Mouse (Mus musculus) kidney, embryonic 14.5 days (tissue): Measurements from ENCODE around the gene Ak4. TPM values are rescaled to one million over a fixed set of nuclear protein-coding genes. Genes with fewer than 3 reads are reported as not detected.

Experiments
- ATAC-seq: fragments of 200-750 bp; cut with Nextera tagmentation; 2 replicates; pipeline ENCODE4 v1.8.0; 2017; ENCODE audit warnings: moderate number of reproducible peaks, mild to moderate bottlenecking, moderate TSS enrichment, moderate library complexity; ENCODE audit not compliant: low FRiP score, low TSS enrichment
- H3K27ac ChIP-seq: fragments of 300-500 bp; sonication (generic); 2 replicates; pipeline ENCODE4 v1.5.1; 2014; ENCODE audit warnings: low read depth, mild to moderate bottlenecking, low read length, moderate library complexity, mixed read lengths
- H3K27me3 ChIP-seq: fragments of 300-500 bp; sonication (generic); 2 replicates; pipeline ENCODE4 v1.6.1; 2014; ENCODE audit warnings: mild to moderate bottlenecking, low read length; ENCODE audit not compliant: control insufficient read depth, insufficient read depth
- H3K36me3 ChIP-seq: fragments of 300-500 bp; sonication (generic); 2 replicates; pipeline ENCODE4 v1.6.1; 2014; ENCODE audit warnings: low read length, mixed read lengths; ENCODE audit not compliant: control insufficient read depth, insufficient read depth
- H3K4me1 ChIP-seq: fragments of 300-500 bp; sonication (generic); 2 replicates; pipeline ENCODE4 v1.6.1; 2014; ENCODE audit warnings: low read length, mixed read lengths; ENCODE audit not compliant: control insufficient read depth, insufficient read depth
- H3K4me2 ChIP-seq: fragments of 300-500 bp; sonication (generic); replicated peaks from 2 replicates; pipeline ENCODE4 v1.6.1; 2014; ENCODE audit warnings: low read depth, mild to moderate bottlenecking, low read length
- H3K4me3 ChIP-seq: fragments of 300-500 bp; sonication (generic); 2 replicates; pipeline ENCODE4 v1.5.1; 2014; ENCODE audit warnings: mild to moderate bottlenecking, low read length
- H3K9ac ChIP-seq: fragments of 300-500 bp; sonication (generic); 2 replicates; pipeline ENCODE4 v1.6.1; 2014; ENCODE audit warnings: low read depth, mild to moderate bottlenecking, low read length, moderate library complexity
- H3K9me3 ChIP-seq: fragments of 300-500 bp; sonication (generic); 2 replicates; pipeline ENCODE4 v1.6.1; 2016; ENCODE audit warnings: low read length; ENCODE audit not compliant: control insufficient read depth
- WGBS: fragments of 180-500 bp; shearing (Covaris S2); extraction: QIAGEN DNeasy Blood & Tissue Kit; methylation state at CpG from one replicate; pipeline ENCODE4 v1.1.7; 2014; 5-methylcytosine and 5-hydroxymethylcytosine counted together
- polyA plus RNA-seq: library from polyadenylated mRNA; unstranded; fragments of >200 nt; fragmentation: Nextera tagmentation; extraction: Ambion mirVana; gene quantifications from 2 replicates; pipeline ENCODE4 v1.2.1, GENCODE M21; 2014

Gene Ak4
- polyA plus RNA-seq, 1 experiment from 2014 or later, result 5.1 TPM

GRCm38 (mm10) chr4:101508431-101508830, 89.4 kb downstream of the Ak4 start:
- peaks cover 8% of the 10 kb centered on the region for H3K27me3 ChIP-seq
- H3K4me2 ChIP-seq, result peak overlapping the region; percentile 78
- ATAC-seq, result no peak
- H3K27ac ChIP-seq, result no peak overlapping the region
- no peaks in the 10 kb centered on the region for H3K9me3 ChIP-seq
- no peaks in the 10 kb centered on the region for H3K36me3 ChIP-seq
- peak overlapping the region; percentile 44; the same call in 1 of the 2 replicates for H3K9ac ChIP-seq
- no peaks in the 10 kb centered on the region for H3K4me1 ChIP-seq
- H3K4me3 ChIP-seq, result peak overlapping the region; percentile 39
- 2% methylated on average over 10 of the region's 10 CpGs for WGBS

- Histone ChIP-seq H3K9me3 (no peaks in the 10 kb centered on the region), H3K4me2 (peak overlapping the region; percentile 78), H3K4me1 (no peaks in the 10 kb centered on the region), H3K4me3 (peak overlapping the region; percentile 39), H3K9ac (peak overlapping the region; percentile 44; the same call in 1 of the 2 replicates), H3K36me3 (no peaks in the 10 kb centered on the region), H3K27ac (no peak overlapping the region), H3K27me3 (peaks cover 8% of the 10 kb centered on the region)
- peak; percentile 59; the same call in 1 of the 2 replicates for ATAC-seq
- 3% methylated on average over 30 of the region's 30 CpGs for WGBS
Observed at GRCm38 (mm10) chr4:101508851-101509577, 89.9 kb downstream of the Ak4 start.

- Histone ChIP-seq H3K36me3 (no peaks in the 10 kb centered on the region), H3K4me3 (no peak overlapping the region), H3K9ac (no peak overlapping the region), H3K4me1 (no peaks in the 10 kb centered on the region), H3K27ac (no peak overlapping the region), H3K9me3 (no peaks in the 10 kb centered on the region), H3K27me3 (peaks cover 8% of the 10 kb centered on the region), H3K4me2 (no peak overlapping the region)
- 84% methylated on average over 8 of the region's 8 CpGs for WGBS
- no peak for ATAC-seq
Observed at GRCm38 (mm10) chr4:101510111-101510903, 91.2 kb downstream of the Ak4 start.

GRCm38 (mm10) chr4:101510904-101511210, 91.8 kb downstream of the Ak4 start:
- Histone ChIP-seq H3K4me3 (no peak overlapping the region), H3K27me3 (peaks cover 8% of the 10 kb centered on the region), H3K27ac (no peak overlapping the region), H3K36me3 (no peaks in the 10 kb centered on the region), H3K9ac (no peak overlapping the region), H3K4me1 (no peaks in the 10 kb centered on the region), H3K9me3 (no peaks in the 10 kb centered on the region), H3K4me2 (no peak overlapping the region)
- no peak for ATAC-seq
- 73% methylated on average over 5 of the region's 5 CpGs for WGBS

- Histone ChIP-seq H3K27me3 (peaks cover 8% of the 10 kb centered on the region), H3K4me1 (no peaks in the 10 kb centered on the region), H3K4me3 (no peak overlapping the region), H3K27ac (no peak overlapping the region), H3K36me3 (no peaks in the 10 kb centered on the region), H3K9me3 (no peaks in the 10 kb centered on the region), H3K4me2 (no peak overlapping the region), H3K9ac (no peak overlapping the region)
- 88% methylated on average over 5 of the region's 5 CpGs for WGBS
- ATAC-seq, result no peak
Observed at GRCm38 (mm10) chr4:101511768-101512521, 92.9 kb downstream of the Ak4 start.

GRCm38 (mm10) chr4:101513251-101513650, 94.2 kb downstream of the Ak4 start:
- H3K4me1 ChIP-seq, result no peaks in the 10 kb centered on the region
- no peaks in the 10 kb centered on the region for H3K9me3 ChIP-seq
- H3K4me2 ChIP-seq, result no peak overlapping the region
- H3K27ac ChIP-seq, result no peak overlapping the region
- H3K36me3 ChIP-seq, result no peaks in the 10 kb centered on the region
- H3K9ac ChIP-seq, result no peak overlapping the region
- peaks cover 8% of the 10 kb centered on the region for H3K27me3 ChIP-seq
- ATAC-seq, result no peak
- 89% methylated on average over 3 of the region's 3 CpGs for whole genome bisulfite sequencing
- no peak overlapping the region for H3K4me3 ChIP-seq

- Histone ChIP-seq H3K4me2 (no peak overlapping the region), H3K27me3 (no peaks in the 10 kb centered on the region), H3K4me3 (no peak overlapping the region), H3K36me3 (no peaks in the 10 kb centered on the region), H3K4me1 (no peaks in the 10 kb centered on the region), H3K27ac (no peak overlapping the region), H3K9me3 (no peaks in the 10 kb centered on the region), H3K9ac (no peak overlapping the region)
- ATAC-seq, result no peak
- 95% methylated on average over 14 of the region's 14 CpGs for WGBS
Observed at GRCm38 (mm10) chr4:101515853-101516252, 96.8 kb downstream of the Ak4 start.
